Mouse (Mus musculus) liver, postnatal 0 days (tissue): ENCODE results near the gene Ppa2.

Source experiments
- CTCF ChIP-seq: sonication (generic); IDR thresholded peaks from 2 replicates; pipeline ENCODE4 v1.5.1; 2016; ENCODE audit warnings: antibody characterized with exemption, low read depth
- EP300 ChIP-seq: IDR thresholded peaks from 2 replicates; pipeline ENCODE4 v1.6.1; 2016; ENCODE audit warnings: antibody characterized with exemption, low read depth, mild to moderate bottlenecking

GRCm38 (mm10) chr3:133336400-133336799, 26.5 kb downstream of the Ppa2 start:
- TF ChIP-seq CTCF, result peak; percentile 57
- no peak for TF ChIP-seq EP300
